Mouse (Mus musculus) adrenal gland, adult (tissue): ENCODE measurements around the gene Itgax.

Experiments used
- DNase-seq, 2 experiments: peaks; one replicate each; pipeline ENCODE4 v3.0.0; 2022 to 2023; ENCODE audit warnings: low spot score in 1 of 2; ENCODE audit not compliant: inconsistent age in 2 of 2

The Itgax gene

DNA sequence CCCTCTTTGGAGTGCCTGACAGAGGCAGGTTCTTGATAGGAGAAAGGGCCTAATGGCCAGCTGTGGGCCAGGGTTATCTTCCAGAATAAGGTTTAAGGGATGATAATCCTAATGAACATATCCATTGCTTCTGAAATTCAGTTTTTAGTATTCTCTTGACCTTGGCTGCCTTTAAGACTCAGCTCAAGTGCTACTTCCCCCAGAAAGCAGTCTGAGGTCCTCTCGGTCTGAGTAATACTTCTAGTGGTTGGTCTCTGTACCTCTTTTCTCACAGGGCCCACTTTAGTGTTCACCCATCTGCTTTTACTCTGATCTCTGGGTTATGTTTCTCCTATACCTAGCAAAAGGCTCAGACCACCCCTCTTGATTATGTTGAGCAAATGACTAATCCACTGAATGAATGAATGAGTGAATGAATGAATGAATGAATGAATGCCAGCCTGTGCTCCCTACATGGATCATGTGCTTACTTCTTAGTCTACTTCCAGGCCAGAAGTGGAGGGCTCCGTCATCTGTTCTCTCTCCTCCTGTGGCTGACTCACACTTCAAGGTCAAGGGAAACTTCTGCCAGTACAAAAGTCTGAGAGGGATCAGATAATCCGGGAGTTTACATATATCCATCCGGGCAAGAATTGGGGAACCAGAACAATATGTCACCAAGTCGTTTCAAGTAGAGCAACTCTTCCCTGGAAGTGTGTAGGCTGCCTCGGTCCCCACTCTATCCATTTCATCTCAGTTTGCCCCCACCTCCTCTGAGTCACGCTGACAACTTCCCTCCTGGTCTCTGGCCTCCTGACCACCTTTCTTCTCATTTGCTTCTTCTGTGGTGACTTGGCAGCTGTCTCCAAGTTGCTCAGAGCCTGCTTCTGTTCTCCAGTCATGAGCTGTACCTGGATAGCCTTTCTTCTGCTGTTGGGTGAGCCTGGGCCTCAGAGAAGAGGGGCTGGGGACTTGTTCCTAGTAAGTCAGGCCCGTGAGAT is at the start of gene Itgax:
Gene Itgax, plus strand, starts transcription at position 807 of the 980 bp plus-strand sequence.
- peak; percentile 71 to 82 for DNase-seq

DNA sequence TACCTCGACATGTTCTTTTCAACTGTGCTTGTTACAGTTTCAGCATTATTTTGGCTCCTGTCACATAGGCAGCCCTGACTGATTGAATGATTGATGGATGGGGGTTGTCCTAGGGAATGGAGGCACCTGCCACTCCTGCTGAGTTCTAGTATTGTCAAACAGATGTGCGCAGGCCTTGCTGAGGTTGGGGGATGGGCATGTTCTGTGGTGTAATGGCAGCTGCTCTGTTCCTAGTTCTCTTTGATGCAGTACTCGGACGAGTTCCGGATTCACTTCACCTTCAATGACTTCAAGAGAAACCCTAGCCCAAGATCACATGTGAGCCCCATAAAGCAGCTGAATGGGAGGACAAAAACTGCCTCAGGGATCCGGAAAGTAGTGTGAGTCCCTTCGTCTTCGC is 49.3 kb upstream of the Itgax start:
- DNase-seq = no peak

DNA sequence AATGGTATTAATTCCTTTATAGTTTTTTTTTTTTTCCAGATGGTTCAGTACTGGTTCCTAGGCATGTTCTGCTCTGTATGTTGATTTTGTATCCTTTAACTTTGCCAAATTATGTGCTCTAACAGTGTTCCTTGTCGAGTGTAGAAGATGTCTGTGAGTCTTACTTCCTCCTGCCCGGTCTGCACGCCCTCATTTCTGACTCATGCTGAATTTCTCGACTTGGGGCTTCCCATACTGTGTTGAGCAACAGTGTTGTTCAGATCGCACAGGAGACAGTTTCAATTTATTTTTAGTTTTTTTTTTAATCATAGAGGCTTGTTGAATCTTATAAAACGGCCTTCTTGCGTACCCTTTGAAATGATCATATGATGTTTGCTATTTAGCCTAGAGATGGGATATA is 40.2 kb upstream of the Itgax start:
- DNase-seq = no peak

DNA sequence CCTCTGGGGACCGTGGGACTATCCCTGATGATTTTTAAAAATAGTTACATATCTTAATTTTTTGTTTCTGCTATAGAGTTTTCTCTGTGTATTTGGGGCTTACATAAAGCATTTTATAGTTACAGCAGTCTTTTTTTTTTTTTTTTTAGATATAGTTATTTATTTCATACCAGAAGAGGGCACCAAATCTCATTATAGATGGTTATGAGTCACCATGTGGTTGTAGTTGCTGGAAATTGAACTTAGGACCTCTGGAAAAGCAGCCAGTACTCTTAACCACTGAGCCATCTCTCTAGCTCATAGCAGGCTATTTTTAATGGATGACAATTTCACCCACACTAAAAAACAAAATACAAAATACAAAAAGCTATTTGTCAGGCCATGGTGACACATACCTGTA is 31.2 kb upstream of the Itgax start:
- DNase-seq = no peak

DNA sequence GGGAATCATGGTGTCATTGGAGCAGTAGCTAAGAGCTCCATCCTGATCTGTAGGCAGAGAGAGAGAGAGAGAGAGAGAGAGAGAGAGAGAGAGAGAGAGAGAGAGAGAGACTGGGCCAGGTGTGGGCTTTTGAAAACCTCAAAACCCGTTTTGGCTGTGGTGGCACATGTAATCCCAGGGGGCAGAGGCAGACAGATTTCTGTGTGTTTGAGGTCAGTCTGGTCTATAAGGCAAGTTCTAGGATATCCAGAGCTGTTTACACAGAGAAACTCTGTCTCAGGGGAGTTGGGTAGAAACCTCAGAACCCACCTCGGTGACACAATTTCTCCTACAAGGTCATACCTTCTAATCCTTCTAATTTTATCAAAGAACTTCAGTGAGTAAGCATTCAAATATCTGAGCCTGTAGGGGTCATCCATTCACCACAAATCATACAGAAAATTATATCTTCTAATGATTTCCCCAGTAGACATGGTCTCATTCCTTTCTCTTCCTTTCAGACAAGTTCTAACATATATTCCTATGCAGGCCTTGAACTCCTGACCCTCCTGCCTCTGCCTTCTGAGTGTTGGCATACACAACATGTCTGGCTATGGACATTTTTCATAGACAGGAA is 28.5 kb upstream of the Itgax start:
- DNase-seq = peak in 1 of 2 experiments; percentile 42

DNA sequence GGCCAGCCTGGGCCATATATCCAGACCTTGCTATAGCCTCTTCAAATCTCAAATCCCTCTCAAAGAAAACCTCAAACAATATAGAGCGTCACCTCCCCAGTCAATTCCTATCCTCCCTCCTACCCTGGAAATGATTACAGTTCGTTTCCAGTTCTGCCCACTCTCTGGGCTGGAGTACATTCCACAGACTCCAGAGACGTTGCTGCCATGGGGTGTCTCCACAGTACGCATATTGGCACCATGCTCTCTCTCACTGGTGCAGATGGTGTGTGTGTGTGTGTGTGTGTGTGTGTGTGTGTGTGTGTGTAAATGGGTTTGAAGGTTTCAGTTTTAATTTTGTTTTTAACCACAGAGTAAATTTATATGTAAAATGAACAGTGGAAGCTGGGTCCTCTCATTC is 24.1 kb upstream of the Itgax start:
- DNase-seq = no peak

DNA sequence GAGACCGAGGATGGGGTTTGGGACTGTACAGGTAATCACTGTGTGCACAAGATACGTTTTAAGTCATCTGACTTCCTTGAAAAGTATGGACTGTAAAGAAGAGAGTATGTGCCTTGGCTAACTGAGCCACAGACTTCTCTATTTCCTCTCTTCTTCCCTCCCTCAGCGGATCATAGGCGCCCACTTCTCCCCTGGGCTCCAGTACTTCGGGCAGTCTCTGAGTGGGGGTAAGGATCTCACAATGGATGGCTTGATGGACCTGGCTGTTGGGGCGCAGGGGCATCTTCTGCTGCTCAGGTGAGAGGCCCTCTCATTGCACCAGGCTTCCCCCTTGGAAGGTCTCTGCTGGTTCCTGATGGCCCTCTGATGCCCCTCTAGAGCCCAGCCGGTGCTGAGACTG is 21.9 kb upstream of the Itgax start:
- DNase-seq = no peak

DNA sequence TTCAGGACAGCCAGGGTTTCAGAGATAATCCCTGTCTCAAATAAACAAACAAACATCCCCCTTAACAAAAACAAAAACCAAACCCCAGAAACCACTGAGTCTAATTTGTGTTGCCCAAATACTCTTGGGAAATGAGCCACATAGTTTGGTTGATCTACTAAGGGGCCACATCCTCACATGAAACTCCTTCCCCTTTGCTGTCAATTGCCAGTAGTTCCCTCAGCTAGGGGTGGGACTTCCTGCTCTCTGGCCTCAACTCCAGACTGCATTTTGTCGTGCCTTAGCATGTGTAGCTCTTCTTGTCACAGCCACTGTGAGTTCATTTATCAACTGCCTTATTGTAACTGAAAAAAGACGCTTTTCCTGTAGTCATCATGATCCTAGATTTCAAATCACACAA is 19.0 kb upstream of the Itgax start:
- no peak for DNase-seq

DNA sequence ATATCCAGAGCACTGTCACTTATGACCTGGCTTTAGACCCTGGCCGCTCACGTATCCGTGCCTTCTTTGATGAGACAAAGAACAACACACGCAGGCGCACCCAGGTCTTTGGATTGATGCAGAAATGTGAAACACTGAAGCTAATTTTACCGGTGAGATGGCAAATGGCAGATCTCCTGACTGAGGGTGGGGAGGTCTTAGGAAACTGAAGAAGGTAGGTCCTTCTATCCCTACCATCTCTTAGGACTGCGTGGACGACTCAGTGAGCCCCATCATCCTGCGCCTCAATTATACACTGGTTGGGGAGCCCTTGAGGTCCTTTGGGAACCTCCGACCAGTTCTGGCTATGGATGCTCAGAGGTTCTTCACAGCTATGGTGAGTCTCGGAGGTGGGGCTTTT is 17.2 kb upstream of the Itgax start:
- DNase-seq = no peak

DNA sequence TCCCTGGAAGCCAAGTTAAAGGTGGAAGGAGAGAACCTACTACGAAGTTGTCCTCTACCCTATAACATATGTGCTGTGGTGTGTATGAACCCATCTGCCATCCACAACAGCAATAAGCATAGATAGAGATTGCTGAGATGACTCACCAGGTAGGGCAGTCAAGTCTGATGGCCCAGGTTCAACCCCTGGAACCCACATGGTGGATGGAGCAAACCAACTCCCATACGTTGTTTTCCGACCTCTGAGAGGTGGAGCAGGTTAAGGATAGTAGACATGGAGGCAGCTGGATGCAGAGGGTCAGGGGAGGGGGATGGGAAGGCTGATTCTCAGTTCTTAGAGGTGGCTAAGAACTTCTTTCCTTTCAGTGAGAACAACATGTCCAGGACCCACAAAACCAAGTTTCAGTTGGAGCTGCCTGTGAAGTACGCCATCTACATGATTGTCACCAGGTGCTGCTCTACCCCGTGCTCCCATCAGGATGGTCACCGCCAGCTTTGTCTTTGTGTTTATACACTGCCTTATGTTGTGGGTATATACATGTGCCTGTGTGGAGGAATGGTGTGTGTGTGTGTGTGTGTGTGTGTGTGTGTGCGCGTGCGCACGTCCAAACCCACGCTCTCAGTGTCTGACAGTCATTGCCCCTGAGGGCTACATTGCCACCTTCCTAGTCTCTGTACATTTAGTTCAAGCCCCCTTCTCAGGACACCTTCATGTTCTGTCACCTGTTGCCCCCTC is 14.8 kb upstream of the Itgax start:
- no peak for DNase-seq

DNA sequence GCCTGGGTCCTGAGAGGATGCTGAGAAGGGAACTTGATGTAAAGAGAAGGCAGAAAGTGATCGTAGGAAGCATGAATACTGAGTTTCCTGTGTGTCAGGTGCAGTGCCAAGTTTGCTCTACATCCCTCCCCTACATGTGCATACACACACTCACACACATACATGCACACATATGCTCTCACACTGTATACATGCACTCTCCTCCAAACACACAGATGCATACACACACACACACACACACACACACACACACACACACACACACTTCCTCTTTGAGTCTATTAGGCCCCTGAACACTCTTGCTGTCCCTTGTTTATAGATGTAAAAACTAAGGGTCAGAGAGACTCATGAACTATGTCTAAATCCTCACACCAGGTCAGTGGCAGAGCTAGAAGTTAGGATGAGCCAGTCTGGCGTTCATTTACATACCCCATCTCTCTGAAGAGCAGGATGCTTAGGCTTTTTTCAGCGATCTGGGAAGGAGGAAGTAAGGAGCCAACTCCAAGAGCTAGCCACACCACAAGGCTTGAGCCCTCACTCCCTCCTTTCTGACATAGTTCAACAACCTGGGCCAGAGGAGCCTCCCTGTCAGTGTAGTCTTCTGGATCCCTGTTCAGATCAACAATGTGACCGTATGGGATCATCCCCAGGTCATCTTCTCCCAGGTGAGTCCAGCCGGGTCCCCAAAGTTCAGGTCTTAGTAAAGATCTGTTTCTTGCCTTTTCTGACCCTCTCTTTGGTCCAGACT is 14.0 kb upstream of the Itgax start:
- DNase-seq = no peak

DNA sequence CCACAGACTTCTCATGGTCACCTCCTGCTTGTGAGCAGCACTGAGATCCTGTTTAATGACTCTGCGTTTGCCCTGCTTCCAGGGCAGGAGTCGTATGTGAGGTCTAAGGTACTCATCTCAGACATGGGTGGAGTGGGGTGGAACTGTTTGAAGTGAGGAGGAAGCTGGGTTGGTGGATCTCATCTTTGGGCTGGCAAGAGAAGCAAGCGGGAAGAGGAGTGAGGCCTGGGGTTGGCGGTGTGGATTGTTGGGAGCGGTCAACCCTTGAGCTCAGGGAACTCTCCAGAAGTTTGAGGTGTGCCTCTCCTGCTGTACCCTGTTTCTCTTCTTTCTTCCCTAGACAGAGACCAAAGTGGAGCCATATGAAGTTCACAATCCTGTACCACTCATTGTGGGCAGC is 13.0 kb upstream of the Itgax start:
- DNase-seq = no peak

DNA sequence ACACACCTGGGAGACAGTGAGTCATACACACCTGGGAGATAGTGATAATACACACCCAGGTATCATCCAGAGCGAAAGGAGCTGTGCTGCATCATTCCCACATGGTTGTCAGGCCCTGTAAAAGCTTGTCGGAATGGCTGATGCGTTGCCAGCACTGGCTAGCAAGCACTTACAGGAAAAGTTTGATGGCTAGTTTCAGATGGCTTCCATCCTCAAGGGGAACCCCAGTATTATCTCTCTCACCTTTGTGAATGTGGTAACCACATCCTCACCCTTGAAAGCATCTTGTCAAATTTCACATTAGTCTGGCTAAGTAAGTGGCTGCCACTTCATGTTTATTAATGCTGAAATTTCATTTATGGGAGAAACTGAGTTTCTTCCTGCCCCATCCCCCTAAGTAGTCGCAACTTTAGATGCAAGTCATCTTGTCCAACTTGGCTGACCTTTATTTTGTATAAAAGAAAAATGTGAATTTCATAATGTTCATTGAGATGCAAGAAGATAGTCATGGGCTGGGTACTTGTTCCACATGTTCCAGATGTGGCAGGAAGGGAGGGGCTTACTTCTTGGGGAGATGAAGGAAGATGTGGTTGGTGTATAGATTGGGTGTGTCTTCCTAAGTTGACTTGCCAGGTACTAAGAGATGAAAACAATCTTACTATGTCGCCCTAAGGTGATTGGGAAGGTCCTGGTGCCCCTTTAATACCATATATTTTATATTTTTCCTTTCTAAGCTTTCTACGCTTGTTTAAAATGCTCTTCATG is 9.4 kb upstream of the Itgax start:
- DNase-seq = no peak

DNA sequence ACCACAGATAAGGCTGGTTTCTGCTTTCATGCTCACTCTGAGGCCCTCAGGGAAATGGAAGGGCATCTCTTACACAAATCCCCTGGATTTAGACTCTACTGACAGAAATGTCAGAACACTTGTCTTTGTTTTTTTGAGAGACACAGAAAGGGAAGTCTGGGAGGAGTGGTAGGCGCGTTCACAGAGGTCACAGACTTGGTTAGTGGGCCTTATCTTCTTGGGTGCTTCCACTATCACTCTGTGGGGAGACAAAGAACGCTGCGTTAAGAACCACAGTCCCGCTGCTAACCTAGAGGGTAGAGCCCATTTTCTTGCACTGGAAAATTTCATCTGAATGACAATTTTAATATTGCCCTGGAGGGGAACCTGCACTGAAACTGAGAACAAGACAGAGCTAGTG is 2.8 kb downstream of the Itgax start:
- DNase-seq = no peak

DNA sequence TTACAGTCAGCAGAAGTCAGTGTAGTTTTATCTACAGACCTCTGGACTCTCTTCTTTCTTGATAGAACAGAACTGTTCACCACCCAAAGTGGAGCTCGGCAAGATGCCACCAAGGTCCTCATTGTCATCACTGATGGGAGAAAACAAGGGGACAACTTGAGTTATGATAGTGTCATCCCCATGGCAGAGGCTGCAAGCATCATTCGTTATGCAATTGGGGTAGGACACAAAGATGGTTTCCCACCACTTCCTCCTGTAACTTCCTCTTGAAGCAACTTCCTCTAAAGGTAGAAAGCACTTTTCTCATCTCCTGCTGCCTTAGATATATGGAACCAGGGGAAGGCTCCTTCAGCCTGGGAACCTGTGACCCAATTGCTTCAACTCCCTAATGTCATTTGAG is 4.2 kb downstream of the Itgax start:
- no peak for DNase-seq

DNA sequence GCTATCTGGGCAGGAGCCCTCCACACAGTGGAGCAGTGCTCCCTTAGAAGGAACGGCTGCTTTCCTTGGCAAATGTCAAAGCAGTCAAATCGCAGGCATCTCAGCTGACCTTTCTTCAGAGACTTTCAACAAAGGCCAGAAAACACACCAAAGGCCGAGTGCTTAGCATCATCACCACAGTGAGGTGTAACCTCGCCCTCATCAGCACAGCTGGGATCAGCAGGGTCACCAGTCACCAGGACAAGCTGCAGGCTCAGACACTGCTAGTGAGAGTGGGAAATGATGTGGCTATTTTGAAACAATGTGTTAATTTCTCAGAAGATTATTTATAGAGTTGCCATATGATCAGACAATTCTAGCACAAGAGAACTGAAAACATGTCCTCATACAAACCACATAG is 7.6 kb downstream of the Itgax start:
- no peak for DNase-seq

DNA sequence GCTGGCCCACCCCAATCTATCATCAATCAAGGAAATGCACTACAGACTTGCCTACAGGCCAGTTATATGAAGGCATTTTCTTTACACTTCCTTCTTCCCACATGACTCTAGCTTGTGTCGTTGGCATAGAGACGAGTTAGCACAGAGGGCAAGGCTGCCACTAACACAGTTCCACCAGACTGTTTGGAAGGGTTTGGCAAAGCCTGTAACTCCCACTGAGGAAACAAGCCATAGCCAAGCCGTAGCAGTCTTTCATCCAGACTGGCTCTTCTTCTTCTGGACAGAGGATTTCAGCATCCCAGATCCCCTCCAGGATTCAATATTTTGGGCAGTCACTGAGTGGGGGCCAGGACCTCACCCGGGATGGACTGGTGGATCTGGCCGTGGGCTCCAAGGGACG is 10.3 kb downstream of the Itgax start:
- no peak for DNase-seq

DNA sequence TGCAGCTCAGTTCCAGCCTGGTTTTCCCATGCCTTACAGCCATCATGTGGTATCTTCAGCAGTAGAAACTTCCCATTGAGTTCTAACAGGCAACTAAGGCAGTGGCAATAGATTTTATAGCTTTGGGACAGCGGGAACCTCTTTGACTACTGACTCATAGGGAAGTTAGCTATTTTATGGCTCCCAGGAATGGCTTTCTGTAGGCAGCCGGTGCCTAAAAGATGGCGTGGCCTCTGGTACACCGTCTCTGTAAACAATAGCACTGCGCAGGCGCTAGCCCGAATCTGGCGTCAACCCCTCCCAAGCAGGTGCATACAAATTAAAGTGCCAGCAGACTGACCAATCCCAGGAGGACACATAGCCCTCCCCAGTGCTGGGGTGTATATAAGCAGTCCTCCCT is 21.6 kb downstream of the Itgax start:
- DNase-seq = no peak

DNA sequence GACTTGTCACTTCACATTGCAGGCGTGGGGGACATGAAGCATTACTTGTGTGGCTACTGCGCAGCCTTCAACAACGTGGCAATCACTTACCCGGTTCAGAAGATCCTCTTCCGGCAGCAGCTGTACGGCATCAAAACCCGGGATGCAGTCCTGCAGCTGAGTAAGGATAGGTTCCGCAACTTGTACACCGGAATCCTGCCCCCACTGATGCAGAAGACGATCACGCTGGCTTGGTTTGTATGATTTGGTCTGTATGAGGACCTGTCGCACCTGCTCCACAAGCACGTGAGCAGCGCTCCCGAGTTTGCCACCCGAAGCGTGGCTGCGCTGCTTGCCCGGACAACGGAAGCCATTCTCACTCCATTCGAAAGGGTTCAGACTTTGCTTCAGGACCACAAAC is 24.7 kb downstream of the Itgax start, which contains the start of gene Itgad:
Gene Itgad, plus strand, starts transcription at position 301 of the 400 bp plus-strand sequence.
- no peak for DNase-seq

DNA sequence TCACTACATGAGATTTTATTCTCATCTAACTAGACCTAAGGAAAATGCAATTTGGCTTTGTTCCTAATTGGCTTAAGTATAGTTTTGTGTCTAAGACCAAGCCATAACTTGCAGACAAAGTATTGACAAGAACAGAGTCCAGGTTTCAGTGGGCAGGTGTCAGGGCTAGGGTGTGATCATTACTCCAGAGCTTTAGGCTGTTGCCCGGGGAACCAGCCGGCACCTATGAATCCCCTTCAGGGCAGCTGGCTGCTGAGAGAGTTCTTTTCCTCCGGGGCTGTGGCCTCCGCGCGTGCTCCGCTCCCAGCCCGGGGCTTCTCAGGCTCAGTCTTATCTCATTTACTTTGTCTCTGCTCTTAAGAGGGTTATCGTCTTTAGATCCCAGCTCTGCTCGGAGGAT is 25.6 kb downstream of the Itgax start:
- DNase-seq = peak in 1 of 2 experiments; percentile 34
